Comparison of ENCODE assay signal across 9 mouse cellular contexts in genomic region chr4:139211975-139212831, GRCm38 (mm10). TPM values are rescaled to one million over a fixed set of nuclear protein-coding genes. Genes with fewer than 3 reads are reported as not detected.
DNase-seq lines count a peak whose midpoint lies in the region; ATAC-seq lines count a peak whose summit lies in the region.
"Had no signal": no experiment of that assay in that cellular context is flagged by ENCODE, and none has a peak within 500 bp of the region (broad histone marks: within the 10 kb centered on the region; RNA-seq: fewer than 3 reads in every experiment).

No protein-coding gene starts in this region.

- peaks cover 90% of the 10 kb centered on the region for H3K4me1 ChIP-seq in limb, embryonic 13.5 days
- H3K4me1 ChIP-seq in limb, embryonic 10.5 days: peaks cover 64% of the 10 kb centered on the region
- peaks cover 88% of the 10 kb centered on the region for H3K4me1 ChIP-seq in hindbrain, embryonic 13.5 days (replicated peaks)

- DNase-seq in adrenal gland, postnatal 14 days: peak; percentile 53
- no peak for DNase-seq in adrenal gland, postnatal 25 days
- DNase-seq in limb, embryonic 10.5 days (ENCODE audit: low spot score): no peak
- peak; percentile 57 for DNase-seq in kidney, postnatal 14 days
- DNase-seq in layer of hippocampus, postnatal 25 days (ENCODE audit: extremely low spot score in 1 of 2, low spot score in 1 of 2): no peak

- H3K27me3 ChIP-seq in limb, embryonic 13.5 days: no peaks in the 10 kb centered on the region
- H3K27me3 ChIP-seq in limb, embryonic 10.5 days (ENCODE audit: low read depth, poor library complexity, severe bottlenecking): no peaks in the 10 kb centered on the region
- H3K27me3 ChIP-seq in hindbrain, embryonic 13.5 days: no peaks in the 10 kb centered on the region
- H3K27me3 ChIP-seq: midbrain, embryonic 12.5 days had no signal

- H3K4me2 ChIP-seq in limb, embryonic 13.5 days (replicated peaks): no peak overlapping the region
- no peak overlapping the region for H3K4me2 ChIP-seq in hindbrain, embryonic 13.5 days
- H3K4me2 ChIP-seq: midbrain, embryonic 12.5 days had no signal

- peak overlapping the region; percentile 49; the same call in 1 of the 2 replicates for H3K27ac ChIP-seq in limb, embryonic 13.5 days
- no peak overlapping the region for H3K27ac ChIP-seq in limb, embryonic 10.5 days
- H3K27ac ChIP-seq in hindbrain, embryonic 13.5 days: no peak overlapping the region
- H3K27ac ChIP-seq: midbrain, embryonic 12.5 days had no signal

- H3K9me3 ChIP-seq in limb, embryonic 13.5 days: no peaks in the 10 kb centered on the region
- H3K9me3 ChIP-seq in limb, embryonic 10.5 days (replicated peaks): no peaks in the 10 kb centered on the region
- H3K9me3 ChIP-seq in hindbrain, embryonic 13.5 days: no peaks in the 10 kb centered on the region
- H3K9me3 ChIP-seq: midbrain, embryonic 12.5 days had no signal

- WGBS in limb, embryonic 13.5 days: 69% methylated on average over 17 of the region's 17 CpGs
- 76% methylated on average over 17 of the region's 17 CpGs for WGBS in limb, embryonic 10.5 days
- WGBS in hindbrain, embryonic 13.5 days: 70% methylated on average over 17 of the region's 17 CpGs

- no peak for ATAC-seq in limb, embryonic 13.5 days (ENCODE audit: low FRiP score, low read depth)
- ATAC-seq in neutrophil, adult 5-6 weeks (ENCODE audit: extremely low read depth, insufficient number of reproducible peaks, low FRiP score, poor library complexity, severe bottlenecking): peak; percentile 45; the same call in 1 of the 2 replicates
- no peak for ATAC-seq in hindbrain, embryonic 13.5 days (ENCODE audit: low FRiP score)

- H3K4me3 ChIP-seq in limb, embryonic 13.5 days: no peak overlapping the region
- no peak overlapping the region for H3K4me3 ChIP-seq in limb, embryonic 10.5 days
- H3K4me3 ChIP-seq in hindbrain, embryonic 13.5 days: no peak overlapping the region
- H3K4me3 ChIP-seq: midbrain, embryonic 12.5 days had no signal

- no peak overlapping the region for H3K9ac ChIP-seq in limb, embryonic 13.5 days
- H3K9ac ChIP-seq in hindbrain, embryonic 13.5 days: no peak overlapping the region
- H3K9ac ChIP-seq: midbrain, embryonic 12.5 days had no signal

- peaks cover 18% of the 10 kb centered on the region for H3K36me3 ChIP-seq in limb, embryonic 13.5 days
- H3K36me3 ChIP-seq in limb, embryonic 10.5 days: peaks cover 47% of the 10 kb centered on the region
- peaks cover 5% of the 10 kb centered on the region; the same call in 1 of the 2 replicates for H3K36me3 ChIP-seq in hindbrain, embryonic 13.5 days

RNA-seq across cellular contexts. Expression of gene Capzb, which starts 19.5 kb away (rescaled TPM):
- total RNA-seq in adrenal gland, postnatal 14 days (2021): 316 and 319 TPM in 2 replicates
- total RNA-seq in adrenal gland, postnatal 25 days (2021): 304 and 325 TPM in 2 replicates
- polyA plus RNA-seq in limb, embryonic 13.5 days (2015; fragmentation: Nextera tagmentation; extraction: Ambion mirVana): 396 and 406 TPM in 2 replicates
- 385 and 390 TPM in 2 replicates for polyA plus RNA-seq in limb, embryonic 10.5 days (2016; fragmentation: Nextera tagmentation; extraction: Ambion mirVana)
- total RNA-seq in neutrophil, adult 5-6 weeks (2017): 169 and 180 TPM in 2 replicates
- 340 and 343 TPM in 2 replicates for polyA plus RNA-seq in hindbrain, embryonic 13.5 days (2015; fragmentation: Nextera tagmentation; extraction: Ambion mirVana)
- 100 to 1,000 TPM; 444 to 476 TPM for total RNA-seq in layer of hippocampus, postnatal 25 days (2021)

Comparison
In these comparisons a context has a peak if more than half of its experiments do, and no peak if none do; other contexts are left out.
1. DNase-seq: peak in adrenal gland, postnatal 14 days (single experiment) and kidney, postnatal 14 days (single experiment); none in adrenal gland, postnatal 25 days (single experiment), limb, embryonic 10.5 days (single experiment) and layer of hippocampus, postnatal 25 days (0 of 2).